Mouse (Mus musculus) T-helper 2 cell (primary cell): ENCODE data around the gene Fyb2.
"Not testable (repeated sequence)": the region's sequence is repeated elsewhere in the genome, so short reads cannot be mapped to it uniquely, and the experiment has no call there.

Experiments used
- in situ Hi-C: fragments of 300-600 bp; cut with MboI, MseI; formaldehyde crosslinking; loops from one replicate; pipeline ENCODE4 v1.15.1; 2025; ENCODE audit warnings: high pct_unique_total_duplicates

Gene Fyb2

GRCm38 (mm10) chr4:104939535-104939934, 26.3 kb downstream of the Fyb2 start:
- in situ Hi-C loops, result no loop called here

GRCm38 (mm10) chr4:104941895-104942294, 28.6 kb downstream of the Fyb2 start:
- in situ Hi-C loops, result no loop called here

- in situ Hi-C loops, result no loop called here
Measured at GRCm38 (mm10) chr4:104944482-104944881, 31.2 kb downstream of the Fyb2 start.

GRCm38 (mm10) chr4:104948886-104949285, 35.6 kb downstream of the Fyb2 start:
- in situ Hi-C loops, result no loop called here

- in situ Hi-C loops, result no loop called here
Measured at GRCm38 (mm10) chr4:104949304-104949703, 36.0 kb downstream of the Fyb2 start.

- in situ Hi-C loops, result no loop called here
Measured at GRCm38 (mm10) chr4:104951280-104951878, 38.1 kb downstream of the Fyb2 start.

- in situ Hi-C loops, result no loop called here
Measured at GRCm38 (mm10) chr4:104956691-104957090, 43.4 kb downstream of the Fyb2 start.

- in situ Hi-C loops, result no loop called here
Measured at GRCm38 (mm10) chr4:104961431-104961830, 48.2 kb downstream of the Fyb2 start.

- in situ Hi-C loops, result no loop called here
Measured at GRCm38 (mm10) chr4:104972606-104973005, 59.4 kb downstream of the Fyb2 start.

GRCm38 (mm10) chr4:104975162-104975830, 62.0 kb downstream of the Fyb2 start:
- in situ Hi-C loops, result no loop called here

- in situ Hi-C loops, result no loop called here
Measured at GRCm38 (mm10) chr4:104985960-104986632, 72.8 kb downstream of the Fyb2 start.

- in situ Hi-C loops, result no loop called here
Measured at GRCm38 (mm10) chr4:104987631-104988030, 74.4 kb downstream of the Fyb2 start.

- in situ Hi-C loops, result no loop called here
Measured at GRCm38 (mm10) chr4:104988102-104988501, 74.8 kb downstream of the Fyb2 start.

- in situ Hi-C loops, result no loop called here
Measured at GRCm38 (mm10) chr4:104988709-104989108, 75.5 kb downstream of the Fyb2 start.

- in situ Hi-C loops, result no loop called here
Measured at GRCm38 (mm10) chr4:104990016-104990415, 76.8 kb downstream of the Fyb2 start.

GRCm38 (mm10) chr4:104990686-104991085, 77.4 kb downstream of the Fyb2 start:
- in situ Hi-C loops, result no loop called here

- in situ Hi-C loops, result no loop called here
Measured at GRCm38 (mm10) chr4:104992271-104992670, 79.0 kb downstream of the Fyb2 start.

GRCm38 (mm10) chr4:104993140-104993874, 80.1 kb downstream of the Fyb2 start:
- in situ Hi-C loops, result no loop called here

- in situ Hi-C loops, result no loop called here
Measured at GRCm38 (mm10) chr4:104999702-105000101, 86.4 kb downstream of the Fyb2 start.

GRCm38 (mm10) chr4:105001736-105002135, 88.5 kb downstream of the Fyb2 start:
- in situ Hi-C loops, result no loop called here

- in situ Hi-C loops, result no loop called here
Measured at GRCm38 (mm10) chr4:105004135-105004534, 90.9 kb downstream of the Fyb2 start.

- in situ Hi-C loops, result not testable (repeated sequence)
Measured at GRCm38 (mm10) chr4:105004649-105005048, 91.4 kb downstream of the Fyb2 start.
